Mouse (Mus musculus): ENCODE measurements around the gene Gm47283.
"Not testable (repeated sequence)": the region's sequence is repeated elsewhere in the genome, so short reads cannot be mapped to it uniquely, and the experiment has no call there.

The Gm47283 gene

DNA sequence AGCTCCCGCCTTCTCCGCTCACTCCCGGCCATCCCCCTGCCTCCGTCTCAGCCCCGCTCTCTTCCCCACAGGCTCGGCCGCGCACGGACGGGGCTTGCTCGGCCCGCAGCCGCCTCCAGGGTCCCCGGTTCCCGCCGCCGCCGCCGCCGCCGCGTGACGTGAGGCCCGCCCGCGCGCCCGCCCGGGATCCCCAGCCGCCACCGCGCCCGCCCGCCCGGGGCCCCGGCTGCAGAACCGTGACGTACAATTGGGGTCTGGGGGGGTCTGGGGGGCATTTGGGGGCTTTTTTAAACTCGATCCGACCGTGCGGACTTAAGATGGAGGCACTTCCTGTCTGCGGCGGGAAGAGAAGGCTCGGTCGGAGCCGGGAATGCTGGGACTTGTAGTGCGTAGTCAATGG is at the start of gene Gm47283:
Gene Gm47283 (plus strand): TSS at position 301 of the 400 bp plus-strand sequence.
- not testable (repeated sequence) for DNase-seq (ENCODE audit: low read depth)

DNA sequence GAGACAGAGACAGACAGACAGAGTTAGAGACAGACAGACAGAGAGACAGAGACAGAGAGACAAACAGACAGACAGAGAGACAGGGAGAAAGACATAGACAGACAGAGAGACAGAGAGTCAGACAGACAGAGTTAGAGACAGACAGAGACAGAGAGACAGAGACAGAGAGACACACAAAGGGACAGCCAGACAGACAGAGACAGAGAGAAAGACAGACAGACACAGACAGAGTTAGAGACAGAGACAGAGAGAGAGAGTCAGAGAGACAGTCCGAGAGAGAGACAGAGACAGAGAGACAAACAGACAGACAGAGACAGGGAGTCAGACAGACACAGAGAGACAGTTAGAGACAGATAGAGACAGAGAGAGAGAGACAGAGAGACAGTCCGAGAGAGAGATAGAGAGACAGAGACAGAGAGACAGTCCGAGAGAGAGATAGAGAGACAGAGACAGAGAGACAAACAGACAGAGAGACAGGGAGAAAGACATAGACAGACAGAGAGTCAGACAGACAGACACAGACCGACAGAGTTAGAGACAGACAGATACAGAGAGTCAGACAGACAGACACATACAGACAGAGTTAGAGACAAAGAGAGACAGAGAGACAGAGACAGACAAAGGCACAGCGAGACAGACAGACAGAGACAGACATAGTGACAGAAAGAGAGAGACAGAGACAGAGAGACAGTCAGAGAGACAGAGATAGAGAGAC is 49.2 kb upstream of the Gm47283 start:
- peak; percentile 72 for DNase-seq (ENCODE audit: low read depth)

DNA sequence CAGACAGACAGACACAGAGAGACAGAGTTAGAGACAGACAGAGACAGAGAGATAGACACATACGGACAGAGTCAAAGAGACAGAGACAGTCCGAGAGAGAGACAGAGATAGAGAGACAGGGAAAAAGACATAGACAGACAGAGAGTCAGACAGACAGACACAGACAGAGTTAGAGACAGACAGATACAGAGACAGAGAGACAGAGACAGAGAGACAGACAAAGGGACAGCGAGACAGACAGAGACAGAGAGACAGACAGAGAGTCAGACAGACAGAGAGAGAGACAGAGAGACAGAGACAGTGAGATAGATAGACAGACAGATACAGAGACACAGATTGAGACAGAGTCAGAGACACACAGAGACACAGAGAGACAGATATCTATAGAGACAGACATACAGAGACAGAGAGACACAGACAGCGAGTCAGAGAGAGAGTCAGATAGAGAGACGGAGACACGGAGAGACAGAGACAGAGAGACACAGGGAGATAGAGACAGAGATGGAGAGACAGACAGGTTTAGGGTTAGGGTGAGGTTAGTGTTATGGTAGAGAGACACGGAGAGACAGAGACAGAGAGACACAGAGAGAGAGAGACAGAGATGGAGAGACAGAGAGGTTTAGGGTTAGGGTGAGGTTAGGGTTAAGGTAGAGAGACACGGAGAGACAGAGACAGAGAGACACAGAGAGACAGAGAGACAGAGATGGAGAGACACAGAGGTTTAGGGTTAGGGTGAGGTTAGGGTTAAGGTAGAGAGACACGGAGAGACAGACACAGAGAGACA is 48.1 kb upstream of the Gm47283 start:
- DNase-seq (ENCODE audit: low read depth) = peak; percentile 70

DNA sequence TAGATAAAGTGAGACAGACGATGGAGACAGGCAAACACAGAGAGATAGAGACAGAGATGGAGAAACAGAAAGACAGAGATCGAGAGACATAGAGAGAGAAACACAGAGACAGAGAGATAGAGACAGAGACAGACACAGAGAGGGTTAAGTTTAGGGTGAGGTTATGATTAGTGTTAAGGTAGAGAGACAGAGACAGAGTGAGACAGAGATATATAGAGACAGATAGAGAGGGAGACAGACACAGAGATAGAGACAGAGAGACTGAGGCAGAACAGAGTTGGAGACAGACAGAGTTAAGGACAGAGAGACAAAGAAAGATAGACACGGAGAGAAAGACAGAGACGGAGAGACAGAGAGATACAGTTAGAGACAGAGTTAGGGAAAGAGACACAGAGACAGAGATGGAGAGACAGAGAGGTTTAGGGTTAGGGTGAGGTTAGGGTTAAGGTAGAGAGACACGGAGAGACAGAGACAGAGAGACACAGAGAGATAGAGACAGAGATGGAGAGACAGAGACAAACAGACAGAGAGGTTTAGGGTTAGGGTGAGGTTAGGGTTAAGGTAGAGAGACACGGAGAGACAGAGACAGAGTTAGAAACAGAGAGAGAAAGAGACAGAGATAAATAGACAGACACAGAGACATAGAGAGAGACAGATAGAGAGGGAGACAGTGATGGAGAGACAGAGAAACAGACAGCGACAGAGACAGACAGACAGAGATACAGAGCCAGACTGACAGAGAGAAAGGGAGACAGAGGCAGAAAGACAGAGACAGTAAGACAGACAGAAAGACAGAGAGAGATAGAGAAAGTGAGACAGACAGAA is 46.7 kb upstream of the Gm47283 start:
- DNase-seq (ENCODE audit: low read depth) = peak; percentile 69

DNA sequence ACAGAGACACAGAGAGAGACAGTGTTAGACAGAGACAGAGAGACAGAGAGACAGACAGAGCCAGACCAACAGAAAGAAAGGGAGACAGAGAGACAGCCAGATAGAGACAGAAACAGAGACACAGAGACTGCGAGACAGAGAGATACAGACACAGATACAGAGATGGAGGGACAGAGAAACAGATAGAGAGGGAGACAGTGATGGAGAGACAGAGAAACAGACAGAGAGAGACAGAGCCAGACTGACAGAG is 46.2 kb upstream of the Gm47283 start:
- no peak for DNase-seq (ENCODE audit: low read depth)

DNA sequence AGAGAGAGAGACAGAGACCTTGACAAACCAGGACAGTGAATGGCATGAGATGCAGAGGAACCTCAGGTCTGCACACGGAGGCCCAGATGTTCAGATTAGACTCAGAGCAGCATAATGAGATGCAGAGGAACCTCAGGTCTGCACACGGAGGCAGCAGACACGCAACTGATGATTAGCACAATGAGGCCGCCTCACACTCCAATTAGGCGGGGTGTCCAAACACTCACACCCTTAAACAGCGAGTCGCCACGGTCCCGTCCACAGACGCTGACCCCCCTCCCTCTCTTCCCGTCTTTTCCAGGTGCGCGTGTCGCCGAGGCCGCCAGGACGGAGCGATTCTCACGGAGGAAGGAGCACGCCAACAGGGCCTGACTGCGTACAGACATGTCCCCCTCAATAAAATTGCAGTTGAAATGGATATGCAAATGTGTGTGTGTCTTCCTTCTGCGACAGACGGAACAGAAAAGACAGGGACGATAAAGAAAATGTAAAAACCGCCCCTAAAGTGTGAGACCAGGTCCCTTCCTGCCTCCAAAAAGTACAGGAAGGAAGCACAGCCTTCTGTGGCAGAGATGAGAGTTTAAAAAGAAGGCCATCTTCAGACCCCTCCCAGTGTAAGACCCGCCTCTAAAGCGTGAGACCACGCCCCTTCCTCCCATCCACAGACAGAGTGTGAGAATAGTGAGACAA is 45.6 kb upstream of the Gm47283 start:
- DNase-seq (ENCODE audit: low read depth) = peak; percentile 87

DNA sequence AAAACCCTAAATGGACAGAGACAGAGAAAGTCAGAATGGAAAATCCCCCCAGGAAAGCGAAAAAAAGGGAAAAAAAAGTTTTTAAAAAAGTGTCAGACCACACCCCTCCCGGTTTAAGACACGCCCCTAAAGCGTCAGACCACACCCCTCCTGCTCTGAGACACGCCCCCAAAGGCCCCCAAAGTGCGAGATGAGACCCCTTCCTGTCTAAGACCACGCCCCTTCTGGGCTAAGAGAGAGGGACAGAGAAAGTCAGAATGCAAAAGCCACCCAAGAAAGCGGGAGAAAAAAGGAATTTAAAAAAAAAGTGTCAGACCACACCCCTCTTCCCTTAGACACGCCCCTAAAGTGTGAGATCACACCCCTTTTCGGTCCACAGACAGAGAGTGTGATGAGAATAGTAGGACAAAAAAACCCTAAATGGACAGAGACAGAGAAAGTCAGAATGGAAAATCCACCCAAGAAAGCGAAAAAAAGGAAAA is 45.0 kb upstream of the Gm47283 start:
- DNase-seq (ENCODE audit: low read depth) = not testable (repeated sequence)

DNA sequence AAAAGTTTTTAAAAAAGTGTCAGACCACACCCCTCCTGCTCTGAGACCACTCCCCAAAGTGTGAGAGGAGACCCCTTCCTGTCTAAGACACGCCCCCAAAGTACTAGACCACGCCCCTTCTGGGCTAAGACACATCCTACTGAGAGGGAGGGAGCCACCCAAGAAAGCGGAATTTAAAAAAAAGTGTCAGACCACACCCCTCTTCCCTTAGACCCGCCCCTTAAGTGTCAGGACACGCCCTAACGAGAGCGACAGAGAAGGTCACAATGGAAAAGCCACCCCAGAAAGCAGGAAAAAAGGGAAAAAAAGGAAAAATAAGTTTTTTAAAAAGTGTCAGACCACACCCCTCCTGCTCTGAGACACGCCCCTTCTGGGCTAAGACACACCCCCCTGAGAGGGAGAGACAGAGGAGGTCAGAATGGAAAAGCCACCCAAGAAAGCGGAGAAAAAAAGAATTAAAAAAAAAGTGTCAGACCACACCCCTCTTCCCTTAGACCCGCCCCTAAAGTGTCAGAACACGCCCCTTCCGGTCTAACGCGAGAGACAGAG is 44.5 kb upstream of the Gm47283 start:
- DNase-seq (ENCODE audit: low read depth) = peak; percentile 96

DNA sequence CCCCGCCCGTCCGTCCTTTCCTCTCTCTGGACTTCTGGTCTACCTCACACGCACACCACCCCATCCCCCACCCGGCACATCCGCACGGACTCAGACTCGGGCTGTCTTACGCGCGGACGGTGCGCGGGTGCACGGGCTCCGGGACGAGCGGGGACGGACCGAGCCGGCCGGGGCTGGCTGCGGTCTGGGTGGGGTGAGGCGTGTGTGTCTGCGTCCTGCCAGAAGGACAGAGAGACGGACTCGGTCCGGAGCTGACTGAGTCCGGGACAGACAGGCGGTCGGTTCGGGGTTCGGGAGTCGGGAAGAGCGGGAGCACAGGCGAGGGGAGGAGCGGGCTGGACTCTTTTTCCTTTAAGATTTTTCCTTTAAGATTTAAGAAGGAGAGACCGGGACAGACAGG is 43.5 kb upstream of the Gm47283 start:
- peak; percentile 94 for DNase-seq (ENCODE audit: low read depth)

DNA sequence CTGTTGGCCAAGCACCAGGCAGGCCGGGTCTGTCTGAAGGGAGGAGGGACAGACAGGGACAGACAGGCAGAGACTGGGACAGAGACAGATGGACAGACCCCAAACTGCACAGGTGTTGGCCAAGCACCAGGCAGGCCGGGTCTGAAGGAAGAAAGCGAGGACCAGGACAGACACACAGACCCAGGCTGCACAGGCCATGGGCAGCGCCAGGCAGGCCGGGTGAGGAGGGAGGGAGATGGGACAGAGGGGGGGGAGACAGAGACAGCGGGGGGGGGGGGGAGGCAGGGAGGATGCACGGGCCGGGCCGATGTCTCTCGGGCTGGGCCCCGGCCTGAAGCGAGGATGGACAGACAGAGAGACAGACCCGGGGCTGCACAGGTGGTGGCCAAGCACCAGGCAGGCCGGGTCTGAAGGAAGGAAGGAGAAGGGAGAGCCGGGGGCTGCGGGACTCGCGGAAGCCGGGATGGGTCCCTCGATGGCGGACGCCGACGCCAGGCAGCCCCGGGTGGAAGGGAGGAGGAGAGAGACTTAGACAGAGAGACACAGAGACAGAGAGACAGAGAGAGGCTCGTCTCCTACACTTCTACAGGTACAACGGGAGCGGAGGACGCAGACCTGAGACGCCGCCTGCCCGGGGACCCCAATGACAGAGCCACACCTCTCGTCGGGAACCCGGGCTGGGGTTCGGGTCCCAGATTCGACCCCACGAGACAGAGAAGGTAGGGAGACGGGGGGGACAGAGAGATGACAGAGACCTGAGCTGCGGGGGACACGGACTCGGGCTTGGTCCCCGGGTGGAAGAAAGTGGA is 42.9 kb upstream of the Gm47283 start:
- peak; percentile 90 for DNase-seq (ENCODE audit: low read depth)

DNA sequence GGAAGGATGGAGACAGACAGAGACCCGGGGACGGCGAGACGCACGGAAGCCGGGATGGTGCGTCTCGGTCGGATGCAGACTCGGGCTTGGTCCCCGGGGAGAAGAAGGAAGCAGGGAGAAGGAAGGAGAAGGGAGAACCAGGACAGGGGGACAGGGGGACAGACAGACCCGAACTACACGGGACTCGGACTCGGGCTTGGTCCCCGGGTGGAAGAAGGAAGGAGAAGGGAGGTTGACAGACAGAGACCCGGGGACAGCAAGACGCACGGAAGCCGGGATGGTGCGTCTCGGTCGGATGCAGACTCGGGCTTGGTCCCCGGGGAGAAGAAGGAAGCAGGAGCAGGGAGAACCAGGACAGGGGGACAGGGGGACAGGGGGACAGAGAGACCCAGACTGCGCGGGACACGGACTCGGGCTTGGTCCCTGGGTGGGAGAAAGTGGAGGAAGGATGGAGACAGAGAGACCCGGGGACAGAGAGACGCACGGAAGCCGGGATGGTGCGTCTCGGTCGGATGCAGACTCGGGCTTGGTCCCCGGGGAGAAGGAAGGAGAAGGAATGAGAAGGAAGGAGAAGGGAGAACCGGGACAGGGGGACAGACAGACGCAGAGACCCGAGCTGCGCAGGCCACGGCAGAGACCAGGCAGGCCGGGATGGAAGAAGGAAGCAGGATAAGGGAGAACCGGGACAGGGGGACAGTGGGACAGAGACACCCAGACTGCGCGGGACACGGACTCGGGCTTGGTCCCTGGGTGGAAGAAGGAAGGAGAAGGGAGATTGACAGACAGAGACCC is 42.1 kb upstream of the Gm47283 start:
- DNase-seq (ENCODE audit: low read depth) = peak; percentile 73

DNA sequence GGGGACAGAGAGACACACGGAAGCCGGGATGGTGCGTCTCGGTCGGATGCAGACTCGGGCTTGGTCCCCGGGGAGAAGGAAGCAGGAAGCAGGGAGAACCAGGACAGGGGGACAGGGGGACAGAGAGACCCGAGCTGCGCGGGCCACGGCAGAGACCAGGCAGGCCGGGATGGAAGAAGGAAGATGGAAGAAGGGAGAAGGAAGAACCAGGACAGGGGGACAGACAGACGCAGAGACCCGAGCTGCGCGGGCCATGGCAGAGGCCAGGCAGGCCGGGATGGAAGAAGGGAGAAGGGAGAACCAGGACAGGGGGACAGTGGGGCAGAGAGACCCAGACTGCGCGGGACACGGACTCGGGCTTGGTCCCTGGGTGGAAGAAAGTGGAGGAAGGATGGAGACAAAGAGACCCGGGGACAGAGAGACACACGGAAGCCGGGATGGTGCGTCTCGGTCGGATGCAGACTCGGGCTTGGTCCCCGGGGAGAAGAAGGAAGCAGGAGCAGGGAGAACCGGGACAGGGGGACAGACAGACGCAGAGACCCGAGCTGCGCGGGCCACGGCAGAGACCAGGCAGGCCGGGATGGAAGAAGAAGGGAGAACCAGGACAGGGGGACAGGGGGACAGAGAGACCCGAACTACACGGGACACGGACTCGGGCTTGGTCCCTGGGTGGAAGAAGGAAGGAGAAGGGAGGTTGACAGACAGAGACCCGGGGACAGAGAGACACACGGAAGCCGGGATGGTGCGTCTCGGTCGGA is 41.3 kb upstream of the Gm47283 start:
- peak; percentile 66 for DNase-seq (ENCODE audit: low read depth)

DNA sequence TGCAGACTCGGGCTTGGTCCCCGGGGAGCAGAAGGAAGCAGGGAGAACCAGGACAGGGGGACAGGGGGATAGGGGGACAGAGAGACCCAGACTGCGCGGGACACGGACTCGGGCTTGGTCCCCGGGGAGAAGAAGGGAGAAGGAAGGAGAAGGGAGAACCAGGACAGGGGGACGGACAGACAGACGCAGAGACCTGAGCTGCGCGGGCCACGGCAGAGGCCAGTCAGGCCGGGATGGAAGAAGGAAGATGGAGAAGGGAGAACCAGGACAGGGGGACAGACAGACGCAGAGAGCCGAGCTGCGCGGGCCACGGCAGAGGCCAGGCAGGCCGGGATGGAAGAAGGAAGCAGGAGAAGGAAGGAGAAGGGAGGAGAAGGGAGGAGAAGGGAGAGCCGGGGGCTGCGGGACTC is 40.7 kb upstream of the Gm47283 start:
- peak; percentile 84 for DNase-seq (ENCODE audit: low read depth)

DNA sequence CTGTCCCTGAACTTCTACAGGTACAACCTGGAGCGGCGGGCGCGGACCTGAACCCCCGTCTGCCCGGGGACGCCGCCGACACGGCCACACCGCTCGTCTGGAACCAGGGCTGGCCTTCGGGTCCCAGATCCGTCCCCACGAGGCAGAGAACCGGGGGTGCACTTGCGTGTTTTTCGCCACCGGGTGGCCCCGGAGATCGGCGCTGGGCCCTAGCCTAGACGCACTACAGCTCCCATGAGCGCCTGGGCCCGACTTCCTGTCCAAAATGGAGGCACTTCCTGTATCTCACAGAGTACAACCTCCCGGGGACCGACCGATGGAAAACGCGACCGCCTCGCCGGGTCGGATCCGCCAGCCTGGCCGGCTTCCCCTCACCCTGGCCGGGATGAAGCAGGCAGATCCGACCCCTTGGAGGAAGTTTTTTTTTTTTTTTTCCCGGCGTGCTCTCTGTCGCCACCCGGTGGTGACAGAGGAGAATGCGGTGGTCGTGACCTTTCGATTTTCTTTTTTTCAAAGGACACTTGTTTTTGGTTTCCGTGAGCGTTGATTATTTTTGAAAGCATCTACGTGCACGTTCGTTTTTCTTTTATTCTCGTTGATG is 40.1 kb upstream of the Gm47283 start:
- peak; percentile 96 for DNase-seq (ENCODE audit: low read depth)

DNA sequence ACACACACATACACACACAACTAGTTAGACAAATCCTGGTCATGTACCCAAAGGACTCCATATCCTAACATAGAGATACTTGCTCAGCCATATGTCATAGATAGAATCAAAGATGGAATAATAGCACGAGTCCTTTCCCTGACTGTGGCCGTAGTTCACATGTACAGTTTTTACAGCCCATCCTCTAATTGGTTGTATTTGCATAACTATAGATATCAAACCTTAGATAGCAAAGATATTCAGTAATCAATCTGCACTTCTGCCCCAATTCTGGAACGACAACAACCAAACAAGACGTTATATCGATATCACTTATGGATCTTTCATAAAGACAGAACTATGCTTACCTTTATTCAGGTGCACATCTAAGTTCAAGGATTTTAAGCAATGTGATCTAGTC is 39.3 kb upstream of the Gm47283 start:
- peak; percentile 41 for DNase-seq (ENCODE audit: low read depth)

DNA sequence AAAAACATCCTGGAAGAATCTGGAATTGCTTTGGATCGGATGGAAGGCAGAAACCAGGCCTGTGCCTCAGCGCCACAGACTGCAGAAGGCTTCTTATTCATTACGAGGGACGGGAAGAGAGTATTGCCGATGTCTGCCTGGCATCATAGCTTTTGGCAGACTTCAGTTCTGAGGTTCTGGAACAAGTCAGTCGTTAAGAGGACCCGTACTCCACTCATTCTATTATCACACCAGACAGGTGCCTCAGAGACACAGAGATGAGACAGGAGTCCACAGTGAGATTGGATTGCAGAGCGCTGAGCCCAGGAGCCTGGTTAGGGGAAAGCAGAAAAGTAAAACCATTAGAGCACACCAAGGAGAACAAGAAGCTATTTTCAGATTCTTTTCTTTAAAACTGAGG is 29.8 kb upstream of the Gm47283 start, which contains the start of gene Gm21860:
Gene Gm21860 (minus strand): TSS at position 101 of the 400 bp plus-strand sequence.
- DNase-seq (ENCODE audit: low read depth) = not testable (repeated sequence)

DNA sequence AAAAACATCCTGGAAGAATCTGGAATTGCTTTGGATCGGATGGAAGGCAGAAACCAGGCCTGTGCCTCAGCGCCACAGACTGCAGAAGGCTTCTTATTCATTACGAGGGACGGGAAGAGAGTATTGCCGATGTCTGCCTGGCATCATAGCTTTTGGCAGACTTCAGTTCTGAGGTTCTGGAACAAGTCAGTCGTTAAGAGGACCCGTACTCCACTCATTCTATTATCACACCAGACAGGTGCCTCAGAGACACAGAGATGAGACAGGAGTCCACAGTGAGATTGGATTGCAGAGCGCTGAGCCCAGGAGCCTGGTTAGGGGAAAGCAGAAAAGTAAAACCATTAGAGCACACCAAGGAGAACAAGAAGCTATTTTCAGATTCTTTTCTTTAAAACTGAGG is 54.5 kb downstream of the Gm47283 start, which contains the start of gene Gm21748:
Gene Gm21748 (minus strand): TSS at position 101 of the 400 bp plus-strand sequence.
- DNase-seq (ENCODE audit: low read depth) = not testable (repeated sequence)
